Mouse (Mus musculus) heart, postnatal 0 days (tissue): ENCODE measurements around the gene Cd59a. TPM values are rescaled to one million over a fixed set of nuclear protein-coding genes. Genes with fewer than 3 reads are reported as not detected.

ENCODE experiments used
- ATAC-seq: fragments of 200-750 bp; cut with Nextera tagmentation; 2 replicates; pipeline ENCODE4 v1.8.0; 2017; ENCODE audit warnings: low read depth, moderate number of reproducible peaks, moderate library complexity; ENCODE audit not compliant: insufficient read depth
- DNase-seq: peaks from one replicate; pipeline ENCODE4 v3.0.0-alpha.2; 2016; ENCODE audit warnings: low spot score
- H3K27ac ChIP-seq: fragments of 300-500 bp; sonication (generic); 2 replicates; pipeline ENCODE4 v1.5.1; 2014; ENCODE audit warnings: low read depth, mild to moderate bottlenecking
- H3K27me3 ChIP-seq: fragments of 300-500 bp; sonication (generic); 2 replicates; pipeline ENCODE4 v1.6.1; 2014; ENCODE audit warnings: low read length, mixed read lengths; ENCODE audit not compliant: control insufficient read depth, insufficient read depth
- H3K36me3 ChIP-seq: fragments of 300-500 bp; sonication (generic); replicated peaks from 2 replicates; pipeline ENCODE4 v1.6.1; 2014; ENCODE audit warnings: low read length, mixed read lengths; ENCODE audit not compliant: control insufficient read depth, insufficient read depth
- H3K4me1 ChIP-seq: fragments of 300-500 bp; sonication (generic); 2 replicates; pipeline ENCODE4 v1.6.1; 2014; ENCODE audit warnings: antibody characterized with exemption; ENCODE audit not compliant: control insufficient read depth, insufficient read depth
- H3K4me2 ChIP-seq: fragments of 300-500 bp; sonication (generic); 2 replicates; pipeline ENCODE4 v1.6.1; 2014; ENCODE audit warnings: low read depth, mild to moderate bottlenecking, low read length, moderate library complexity
- H3K4me3 ChIP-seq: fragments of 300-500 bp; sonication (generic); 2 replicates; pipeline ENCODE4 v1.5.1; 2014; ENCODE audit warnings: low read depth, low read length
- H3K9ac ChIP-seq: fragments of 300-500 bp; sonication (generic); replicated peaks from 2 replicates; pipeline ENCODE4 v1.6.1; 2014; ENCODE audit warnings: low read depth, low read length, mixed read lengths
- H3K9me3 ChIP-seq: fragments of 300-500 bp; sonication (generic); replicated peaks from 2 replicates; pipeline ENCODE4 v1.6.1; 2016; ENCODE audit warnings: low read length; ENCODE audit not compliant: control insufficient read depth
- CTCF ChIP-seq: IDR thresholded peaks from 2 replicates; pipeline ENCODE4 v1.5.1; 2016; ENCODE audit warnings: antibody characterized with exemption, control low read depth, low read depth
- EP300 ChIP-seq: IDR thresholded peaks from 2 replicates; pipeline ENCODE4 v1.6.1; 2016; ENCODE audit warnings: antibody characterized with exemption, low read depth
- WGBS: fragments of 180-500 bp; shearing (Covaris S2); extraction: QIAGEN DNeasy Blood & Tissue Kit; methylation state at CpG from one replicate; pipeline ENCODE4 v1.1.7; 2014; 5-methylcytosine and 5-hydroxymethylcytosine counted together
- polyA plus RNA-seq: library from polyadenylated mRNA; unstranded; fragments of >200 nt; fragmentation: Nextera tagmentation; extraction: Ambion mirVana; gene quantifications from 2 replicates; pipeline ENCODE4 v1.2.1, GENCODE M21; 2015
- total RNA-seq: library from RNA; depleted of rRNA; stranded (reverse); fragments of >200 nt; gene quantifications from 2 replicates; pipeline ENCODE4 v1.2.3, GENCODE M21; 2014; ENCODE audit warnings: low replicate concordance

The Cd59a gene
- total and polyA plus RNA-seq, 2 experiments from 2014 or later: 40.6 to 96.5 TPM

DNA sequence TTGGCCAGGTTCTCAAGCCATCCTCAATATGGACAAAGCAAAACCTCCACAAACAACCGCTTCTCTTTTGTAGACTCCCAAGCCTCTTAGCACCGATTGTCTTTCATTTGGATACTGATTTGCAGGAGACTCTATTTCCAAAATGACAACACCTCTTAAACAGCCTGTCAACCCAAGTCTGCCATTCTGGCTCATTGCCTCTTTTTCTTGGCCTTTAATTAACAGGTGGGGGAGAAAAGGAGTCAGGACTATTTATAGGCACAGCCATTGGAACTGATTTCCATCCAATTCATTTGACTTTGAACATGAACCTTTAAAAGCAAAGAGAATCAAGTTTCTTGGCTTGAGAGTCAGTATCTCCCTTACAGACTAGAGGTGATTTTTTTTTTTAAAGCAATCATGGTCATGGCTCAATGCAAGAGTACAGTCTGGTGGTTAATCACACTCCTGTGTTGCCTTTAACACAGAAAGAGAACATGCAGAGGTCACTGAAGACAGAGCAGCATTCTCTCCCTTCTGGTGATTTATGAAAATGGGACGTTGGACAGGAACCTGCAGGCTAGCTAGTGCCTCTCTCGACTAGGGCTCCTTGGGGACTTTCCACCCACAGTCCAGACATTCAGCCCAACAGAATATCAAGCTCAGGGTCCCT, 52.4 kb downstream of the Cd59a start:
- TF ChIP-seq EP300: no peak
- TF ChIP-seq CTCF: no peak
- H3K27ac ChIP-seq: no peak overlapping the region
- H3K9me3 ChIP-seq: no peaks in the 10 kb centered on the region
- H3K4me3 ChIP-seq: no peak overlapping the region
- no peak overlapping the region for H3K4me2 ChIP-seq
- 50% methylated on average over 4 of the region's 4 CpGs for WGBS
- H3K36me3 ChIP-seq: no peaks in the 10 kb centered on the region
- peaks cover 7% of the 10 kb centered on the region for H3K4me1 ChIP-seq
- H3K27me3 ChIP-seq: no peaks in the 10 kb centered on the region
- no peak for DNase-seq
- no peak overlapping the region for H3K9ac ChIP-seq
- ATAC-seq: no peak

- Histone ChIP-seq H3K27ac (no peak overlapping the region), H3K4me1 (peaks cover 7% of the 10 kb centered on the region), H3K9me3 (no peaks in the 10 kb centered on the region), H3K36me3 (no peaks in the 10 kb centered on the region), H3K27me3 (no peaks in the 10 kb centered on the region), H3K4me3 (no peak overlapping the region), H3K9ac (no peak overlapping the region), H3K4me2 (no peak overlapping the region)
- no peak for ATAC-seq
- TF ChIP-seq CTCF (no peak), EP300 (no peak)
- 68% methylated on average over 6 of the region's 6 CpGs for WGBS
- DNase-seq: no peak
These were observed 55.2 kb downstream of the Cd59a start for GRCm38 (mm10) chr2:104150608-104151397.

GRCm38 (mm10) chr2:104153345-104153744, 57.7 kb downstream of the Cd59a start:
- H3K9ac ChIP-seq: no peak overlapping the region
- no peaks in the 10 kb centered on the region for H3K9me3 ChIP-seq
- no peak overlapping the region for H3K4me2 ChIP-seq
- H3K27ac ChIP-seq: no peak overlapping the region
- H3K4me1 ChIP-seq: no peaks in the 10 kb centered on the region; the same call in 1 of the 2 replicates
- TF ChIP-seq EP300 (no peak), CTCF (no peak)
- H3K36me3 ChIP-seq: no peaks in the 10 kb centered on the region
- no peak for DNase-seq
- 54% methylated on average over 4 of the region's 4 CpGs for WGBS
- no peak for ATAC-seq
- no peaks in the 10 kb centered on the region for H3K27me3 ChIP-seq
- no peak overlapping the region for H3K4me3 ChIP-seq

GRCm38 (mm10) chr2:104153876-104154275, 58.3 kb downstream of the Cd59a start:
- DNase-seq: no peak
- H3K27me3 ChIP-seq: no peaks in the 10 kb centered on the region
- no peak overlapping the region for H3K9ac ChIP-seq
- no peak overlapping the region for H3K4me3 ChIP-seq
- TF ChIP-seq EP300 (no peak), CTCF (no peak)
- H3K36me3 ChIP-seq: no peaks in the 10 kb centered on the region
- ATAC-seq: no peak
- H3K4me2 ChIP-seq: no peak overlapping the region
- WGBS: 82% methylated on average over 3 of the region's 3 CpGs
- no peaks in the 10 kb centered on the region for H3K9me3 ChIP-seq
- no peak overlapping the region for H3K27ac ChIP-seq
- no peaks in the 10 kb centered on the region for H3K4me1 ChIP-seq

- H3K9ac ChIP-seq: no peak overlapping the region
- H3K27ac ChIP-seq: no peak overlapping the region
- DNase-seq (no peak), ATAC-seq (no peak)
- no peak overlapping the region for H3K4me2 ChIP-seq
- no peaks in the 10 kb centered on the region for H3K4me1 ChIP-seq
- WGBS: 77% methylated on average over 4 of the region's 4 CpGs
- H3K4me3 ChIP-seq: no peak overlapping the region
- no peaks in the 10 kb centered on the region for H3K27me3 ChIP-seq
- no peak for TF ChIP-seq CTCF
- no peak for TF ChIP-seq EP300
- H3K9me3 ChIP-seq: no peaks in the 10 kb centered on the region
- H3K36me3 ChIP-seq: no peaks in the 10 kb centered on the region
These were observed 62.2 kb downstream of the Cd59a start for GRCm38 (mm10) chr2:104157831-104158230.
